Mouse (Mus musculus) forebrain, embryonic 14.5 days (tissue): ENCODE measurements around the gene Dbp. TPM values are rescaled to one million over a fixed set of nuclear protein-coding genes. Genes with fewer than 3 reads are reported as not detected.
A peak's percentile ranks its signal among the peaks of the same experiment; 100 is the strongest.

Source experiments
- ATAC-seq: fragments of 200-750 bp; cut with Nextera tagmentation; 2 replicates; pipeline ENCODE4 v1.8.0; 2017; ENCODE audit warnings: mild to moderate bottlenecking, moderate library complexity
- DNase-seq: peaks from one replicate; pipeline ENCODE4 v3.0.0-alpha.2; 2015; ENCODE audit warnings: low spot score
- H3K27ac ChIP-seq: fragments of 300-500 bp; sonication (generic); 2 replicates; pipeline ENCODE4 v1.5.1; 2014; ENCODE audit warnings: low read depth, mild to moderate bottlenecking, control low read depth, low read length, moderate library complexity
- H3K27me3 ChIP-seq: fragments of 300-500 bp; sonication (generic); replicated peaks from 2 replicates; pipeline ENCODE4 v1.6.1; 2014; ENCODE audit warnings: low read length, control low read depth, mixed read lengths; ENCODE audit not compliant: control insufficient read depth, insufficient read depth
- H3K36me3 ChIP-seq: fragments of 300-500 bp; sonication (generic); 2 replicates; pipeline ENCODE4 v1.6.1; 2014; ENCODE audit warnings: low read length, control low read depth; ENCODE audit not compliant: control insufficient read depth, insufficient read depth
- H3K4me1 ChIP-seq: fragments of 300-500 bp; sonication (generic); 2 replicates; pipeline ENCODE4 v1.6.1; 2014; ENCODE audit warnings: antibody characterized with exemption, low read length, control low read depth; ENCODE audit not compliant: control insufficient read depth, insufficient read depth
- H3K4me2 ChIP-seq: fragments of 300-500 bp; sonication (generic); 2 replicates; pipeline ENCODE4 v1.6.1; 2014; ENCODE audit warnings: mild to moderate bottlenecking, control low read depth, low read length
- H3K4me3 ChIP-seq: fragments of 300-500 bp; sonication (generic); 2 replicates; pipeline ENCODE4 v1.5.1; 2014; ENCODE audit warnings: low read depth, low read length, control low read depth
- H3K9ac ChIP-seq: fragments of 300-500 bp; sonication (generic); 2 replicates; pipeline ENCODE4 v1.6.1; 2014; ENCODE audit warnings: mild to moderate bottlenecking, low read length, control low read depth, moderate library complexity
- H3K9me3 ChIP-seq: fragments of 300-500 bp; sonication (generic); replicated peaks from 2 replicates; pipeline ENCODE4 v1.6.1; 2016; ENCODE audit warnings: low read length, control low read depth, mixed read lengths; ENCODE audit not compliant: control insufficient read depth
- WGBS: fragments of 180-500 bp; shearing (Covaris S2); extraction: QIAGEN DNeasy Blood & Tissue Kit; methylation state at CpG from one replicate; pipeline ENCODE4 v1.1.7; 2014; 5-methylcytosine and 5-hydroxymethylcytosine counted together
- polyA plus RNA-seq: library from polyadenylated mRNA; unstranded; fragments of >200 nt; fragmentation: Nextera tagmentation; extraction: Ambion mirVana; gene quantifications from 2 replicates; pipeline ENCODE4 v1.2.1, GENCODE M21; 2014

The Dbp gene
- polyA plus RNA-seq, 1 experiment from 2014 or later: 3.6 TPM

- DNase-seq (no peak), ATAC-seq (no peak)
- no peaks in the 10 kb centered on the region for H3K4me1 ChIP-seq
- no peaks in the 10 kb centered on the region for H3K36me3 ChIP-seq
- peaks cover 16% of the 10 kb centered on the region; the same call in 1 of the 2 replicates for H3K27me3 ChIP-seq
- no peak overlapping the region for H3K27ac ChIP-seq
- peak overlapping the region; percentile 13; the same call in 1 of the 2 replicates for H3K9ac ChIP-seq
- no peaks in the 10 kb centered on the region for H3K9me3 ChIP-seq
- no peak overlapping the region for H3K4me3 ChIP-seq
- 0 out of 2 replicates have a peak overlapping the region, but pooled peaks have one; percentile 3 for H3K4me2 ChIP-seq
- 7% methylated on average over 25 of the region's 27 CpGs for WGBS
Observed at GRCm38 (mm10) chr7:45759400-45759799, 54.5 kb downstream of the Dbp start.

Other genes starting within 250 kb of the Dbp start
- 6,238 and 6,800 TPM in 2 replicates for gene Ftl1, start 245.2 kb upstream of the Dbp start, polyA plus RNA-seq
- 163 and 168 TPM in 2 replicates for gene Bax, start 238.2 kb upstream of the Dbp start, polyA plus RNA-seq
- 0.15 TPM in 1 of 2 replicates, not detected in the other for gene Tulp2, start 223.2 kb upstream of the Dbp start, polyA plus RNA-seq
- not detected in 2 replicates for gene Gm45808, start 218.3 kb upstream of the Dbp start, polyA plus RNA-seq
- 1.4 and 1.6 TPM in 2 replicates for gene Dhdh, start 216.3 kb upstream of the Dbp start, polyA plus RNA-seq
- 69.0 and 96.5 TPM in 2 replicates for gene Nucb1, start 194.7 kb upstream of the Dbp start, polyA plus RNA-seq
- gene Ppp1r15a, start 178.8 kb upstream of the Dbp start, polyA plus RNA-seq: 13.1 and 19.3 TPM in 2 replicates
- 0.76 and 1.2 TPM in 2 replicates for gene Plekha4, start 178.8 kb upstream of the Dbp start, polyA plus RNA-seq
- gene Hsd17b14, start 150.2 kb upstream of the Dbp start, polyA plus RNA-seq: 0.17 and 0.22 TPM in 2 replicates
- 19.6 and 20.1 TPM in 2 replicates for gene Bcat2, start 134.9 kb upstream of the Dbp start, polyA plus RNA-seq
- gene Fgf21, start 89.6 kb upstream of the Dbp start, polyA plus RNA-seq: not detected in 2 replicates
- not detected in 2 replicates for gene Fut1, start 87.8 kb upstream of the Dbp start, polyA plus RNA-seq
- gene Izumo1, start 83.3 kb upstream of the Dbp start, polyA plus RNA-seq: not detected in 2 replicates
- gene Rasip1, start 77.6 kb upstream of the Dbp start, polyA plus RNA-seq: 7.3 and 9.7 TPM in 2 replicates
- 1.3 and 1.9 TPM in 2 replicates for gene Mamstr, start 65.1 kb upstream of the Dbp start, polyA plus RNA-seq
- 0.11 TPM in 1 of 2 replicates, not detected in the other for gene Fut2, start 38.7 kb upstream of the Dbp start, polyA plus RNA-seq
- 0.28 and 0.41 TPM in 2 replicates for gene Ntn5, start 21.1 kb upstream of the Dbp start, polyA plus RNA-seq
- 0.06 and 0.38 TPM in 2 replicates for gene Sec1, start 10.7 kb upstream of the Dbp start, polyA plus RNA-seq
- 22.5 and 22.8 TPM in 2 replicates for gene Car11, start 5.2 kb upstream of the Dbp start, polyA plus RNA-seq
- gene Rpl18, start 10.4 kb downstream of the Dbp start, polyA plus RNA-seq: 727 and 966 TPM in 2 replicates
- gene Sphk2, start 12.9 kb downstream of the Dbp start, polyA plus RNA-seq: 16.3 and 19.7 TPM in 2 replicates
- 0.11 and 0.15 TPM in 2 replicates for gene Fam83e, start 16.1 kb downstream of the Dbp start, polyA plus RNA-seq
- not detected in 2 replicates for gene Spaca4, start 20.7 kb downstream of the Dbp start, polyA plus RNA-seq
- 11.8 and 18.4 TPM in 2 replicates for gene Lmtk3, start 78.7 kb downstream of the Dbp start, polyA plus RNA-seq
- gene Sult2b1, start 79.6 kb downstream of the Dbp start, polyA plus RNA-seq: 4.0 and 5.4 TPM in 2 replicates
- 286 TPM in 2 replicates for gene Cyth2, start 109.5 kb downstream of the Dbp start, polyA plus RNA-seq
- gene Kcnj14, start 119.7 kb downstream of the Dbp start, polyA plus RNA-seq: 0.41 and 0.78 TPM in 2 replicates
- 45.2 and 46.7 TPM in 2 replicates for gene Grwd1, start 125.9 kb downstream of the Dbp start, polyA plus RNA-seq
- 104 and 111 TPM in 2 replicates for gene Kdelr1, start 167.7 kb downstream of the Dbp start, polyA plus RNA-seq
- gene Grin2d, start 173.3 kb downstream of the Dbp start, polyA plus RNA-seq: 0.52 and 0.77 TPM in 2 replicates
- 0.51 and 0.55 TPM in 2 replicates for gene Syngr4, start 191.6 kb downstream of the Dbp start, polyA plus RNA-seq
- 5.1 and 6.2 TPM in 2 replicates for gene Tmem143, start 191.9 kb downstream of the Dbp start, polyA plus RNA-seq
- 27.9 and 32.8 TPM in 2 replicates for gene Emp3, start 216.3 kb downstream of the Dbp start, polyA plus RNA-seq
- 2.6 and 2.7 TPM in 2 replicates for gene Ccdc114, start 219.0 kb downstream of the Dbp start, polyA plus RNA-seq